Mouse (Mus musculus) layer of hippocampus, postnatal 36 days (tissue): ENCODE measurements around the gene 2310046K23Rik. TPM values are rescaled to one million over a fixed set of nuclear protein-coding genes. Genes with fewer than 3 reads are reported as not detected.
"Not testable (repeated sequence)": the region's sequence is repeated elsewhere in the genome, so short reads cannot be mapped to it uniquely, and the experiment has no call there.

Source experiments
- DNase-seq, 2 experiments: peaks; one replicate each; pipeline ENCODE4 v3.0.0; 2022
- total RNA-seq, 2 experiments: library from RNA; stranded (reverse); gene quantifications; 2 replicates each; pipeline ENCODE4 v1.2.3; 2021

2310046K23Rik gene
- total RNA-seq = not detected

GRCm38 (mm10) chr3:92534411-92534810 is at the start of gene 2310046K23Rik:
TSS of gene 2310046K23Rik (minus strand) at chr3:92534511.
- no peak for DNase-seq

GRCm38 (mm10) chr3:92583164-92583826 is 49.0 kb upstream of the 2310046K23Rik start:
- no peak for DNase-seq

GRCm38 (mm10) chr3:92579508-92579907 is 45.2 kb upstream of the 2310046K23Rik start:
- no peak for DNase-seq

- DNase-seq = no peak
Observed at GRCm38 (mm10) chr3:92578652-92579413, 44.5 kb upstream of the 2310046K23Rik start.

GRCm38 (mm10) chr3:92573449-92574041 is 39.2 kb upstream of the 2310046K23Rik start, which contains the start of gene Ivl:
TSS of gene Ivl (minus strand) at chr3:92573735.
- DNase-seq = no peak

- no peak for DNase-seq
Observed at GRCm38 (mm10) chr3:92572514-92573155, 38.3 kb upstream of the 2310046K23Rik start.

- DNase-seq = no peak
Observed at GRCm38 (mm10) chr3:92568752-92569151, 34.4 kb upstream of the 2310046K23Rik start.

- no peak for DNase-seq
Observed at GRCm38 (mm10) chr3:92565418-92565817, 31.1 kb upstream of the 2310046K23Rik start.

- no peak for DNase-seq
Observed at GRCm38 (mm10) chr3:92512325-92512724, 22.0 kb downstream of the 2310046K23Rik start.

GRCm38 (mm10) chr3:92510786-92511185 is 23.5 kb downstream of the 2310046K23Rik start:
- no peak for DNase-seq

- DNase-seq = no peak
Observed at GRCm38 (mm10) chr3:92508185-92508584, 26.1 kb downstream of the 2310046K23Rik start.

- no peak for DNase-seq
Observed at GRCm38 (mm10) chr3:92503528-92503927, 30.8 kb downstream of the 2310046K23Rik start.

GRCm38 (mm10) chr3:92500393-92500792 is 33.9 kb downstream of the 2310046K23Rik start, which contains the start of gene Sprr4:
TSS of gene Sprr4 (minus strand) at chr3:92500493.
- no peak for DNase-seq

- not testable (repeated sequence) for DNase-seq
Observed at GRCm38 (mm10) chr3:92490262-92490661, 44.0 kb downstream of the 2310046K23Rik start.

GRCm38 (mm10) chr3:92486307-92486706 is 48.0 kb downstream of the 2310046K23Rik start:
- no peak for DNase-seq

GRCm38 (mm10) chr3:92485863-92486262 is 48.4 kb downstream of the 2310046K23Rik start, which contains the start of gene Sprr1a:
TSS of gene Sprr1a (minus strand) at chr3:92485895.
- DNase-seq = no peak

Other genes with a start within 250 kb of the 2310046K23Rik start
- gene Sprr2a3, start 249.1 kb downstream of the 2310046K23Rik start, total RNA-seq = not detected
- gene Sprr2b, start 217.9 kb downstream of the 2310046K23Rik start, total RNA-seq = not detected
- not detected for gene Sprr2d, start 195.4 kb downstream of the 2310046K23Rik start, total RNA-seq
- gene Sprr2e, start 182.4 kb downstream of the 2310046K23Rik start, total RNA-seq = not detected
- not detected for gene Sprr2f, start 169.3 kb downstream of the 2310046K23Rik start, total RNA-seq
- not detected for gene Sprr2h, start 148.8 kb downstream of the 2310046K23Rik start, total RNA-seq
- gene Sprr2i, start 126.5 kb downstream of the 2310046K23Rik start, total RNA-seq = not detected
- gene Sprr2j-ps, start 116.4 kb downstream of the 2310046K23Rik start, total RNA-seq = not detected
- 1 to 10 TPM; 1.2 to 3.7 TPM for gene Gm9774, start 105.1 kb downstream of the 2310046K23Rik start, total RNA-seq
- not detected for gene Sprr2k, start 101.9 kb downstream of the 2310046K23Rik start, total RNA-seq
- not detected for gene Sprr1b, start 95.7 kb downstream of the 2310046K23Rik start, total RNA-seq
- gene Sprr3, start 75.8 kb downstream of the 2310046K23Rik start, total RNA-seq = not detected
- gene Sprr1a, start 48.6 kb downstream of the 2310046K23Rik start, total RNA-seq = not detected
- gene Sprr4, start 34.0 kb downstream of the 2310046K23Rik start, total RNA-seq = not detected
- not detected for gene Ivl, start 39.2 kb upstream of the 2310046K23Rik start, total RNA-seq
- not detected for gene Smcp, start 54.5 kb upstream of the 2310046K23Rik start, total RNA-seq
- not detected for gene 2210017I01Rik, start 73.0 kb upstream of the 2310046K23Rik start, total RNA-seq
- not detected for gene Lce6a, start 87.1 kb upstream of the 2310046K23Rik start, total RNA-seq
- not detected for gene Lce1a1, start 113.8 kb upstream of the 2310046K23Rik start, total RNA-seq
- gene Lce1b, start 122.4 kb upstream of the 2310046K23Rik start, total RNA-seq = not detected
- not detected for gene Lce1a2, start 135.8 kb upstream of the 2310046K23Rik start, total RNA-seq
- gene Lce1c, start 144.7 kb upstream of the 2310046K23Rik start, total RNA-seq = not detected
- not detected for gene Lce1d, start 152.7 kb upstream of the 2310046K23Rik start, total RNA-seq
- not detected for gene Lce1e, start 174.6 kb upstream of the 2310046K23Rik start, total RNA-seq
- not detected for gene Lce1f, start 185.8 kb upstream of the 2310046K23Rik start, total RNA-seq
- not detected for gene Gm38119, start 204.6 kb upstream of the 2310046K23Rik start, total RNA-seq
- gene Lce1g, start 217.8 kb upstream of the 2310046K23Rik start, total RNA-seq = not detected
- gene Lce1h, start 230.6 kb upstream of the 2310046K23Rik start, total RNA-seq = not detected
- not detected for gene Lce1i, start 244.4 kb upstream of the 2310046K23Rik start, total RNA-seq